In the genomic region with DNA sequence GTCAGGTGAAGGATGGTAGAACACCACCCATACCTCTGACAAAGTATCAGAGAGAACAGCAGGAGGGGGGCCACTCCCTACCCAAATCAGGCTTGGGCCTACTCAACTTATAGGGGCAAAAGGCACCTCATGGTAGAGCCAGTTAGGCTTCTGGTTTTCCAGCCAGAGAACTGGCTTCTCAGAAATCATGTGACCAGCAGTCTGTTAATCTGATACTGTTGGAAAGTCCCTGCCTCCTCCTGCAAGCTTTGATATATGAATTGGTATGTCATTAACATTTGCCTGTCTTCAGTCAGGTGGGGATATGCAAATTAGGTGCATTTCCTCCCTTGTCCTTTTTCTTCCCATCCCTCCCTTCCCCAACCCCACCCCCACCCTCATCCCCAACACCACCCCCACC, we compare ENCODE assay signal across 19 mouse cellular contexts.
"Had no signal": no experiment of that assay in that cellular context is flagged by ENCODE, and none has a peak within 500 bp of the region (broad histone marks: within the 10 kb centered on the region; RNA-seq: fewer than 3 reads in every experiment).

No protein-coding gene starts in this region.

- H3K36me3 ChIP-seq: limb, embryonic 10.5 days; limb, embryonic 13.5 days; liver, embryonic 12.5 days; liver, embryonic 15.5 days; lung, embryonic 15.5 days; midbrain, embryonic 10.5 days; midbrain, embryonic 13.5 days had no signal

- H3K4me3 ChIP-seq: limb, embryonic 10.5 days; limb, embryonic 13.5 days; liver, embryonic 12.5 days; liver, embryonic 15.5 days; lung, embryonic 15.5 days; megakaryocyte, embryonic 14.5 days; midbrain, embryonic 10.5 days; midbrain, embryonic 13.5 days; myocyte had no signal

- ATAC-seq: liver, embryonic 12.5 days; midbrain, embryonic 13.5 days; midbrain, embryonic 16.5 days had no signal

- H3K4me1 ChIP-seq: limb, embryonic 10.5 days; limb, embryonic 13.5 days; liver, embryonic 12.5 days; liver, embryonic 15.5 days; lung, embryonic 15.5 days; megakaryocyte, embryonic 14.5 days; midbrain, embryonic 10.5 days; midbrain, embryonic 13.5 days had no signal

- DNase-seq: kidney, adult 9 months; kidney, postnatal 36 days; liver; lung, adult 18-20 months; lung, postnatal 10 days; lung, postnatal 36 days; thymus, adult 18-20 months; thymus, postnatal 4 days had no signal

- H3K9ac ChIP-seq: limb, embryonic 13.5 days; liver, embryonic 12.5 days; liver, embryonic 15.5 days; lung, embryonic 15.5 days; midbrain, embryonic 13.5 days had no signal

- H3K27ac ChIP-seq: kidney, postnatal 0 days; limb, embryonic 10.5 days; limb, embryonic 13.5 days; liver, embryonic 12.5 days; liver, embryonic 15.5 days; lung, embryonic 15.5 days; midbrain, embryonic 10.5 days; midbrain, embryonic 13.5 days had no signal

- H3K4me2 ChIP-seq: limb, embryonic 13.5 days; liver, embryonic 12.5 days; liver, embryonic 15.5 days; lung, embryonic 15.5 days; midbrain, embryonic 13.5 days had no signal

- H3K27me3 ChIP-seq: limb, embryonic 13.5 days; liver, embryonic 12.5 days; liver, embryonic 15.5 days; lung, embryonic 15.5 days; megakaryocyte, embryonic 14.5 days; midbrain, embryonic 13.5 days had no signal

- H3K9me3 ChIP-seq: limb, embryonic 10.5 days; limb, embryonic 13.5 days; liver, embryonic 15.5 days; lung, embryonic 15.5 days; midbrain, embryonic 10.5 days; midbrain, embryonic 13.5 days had no signal
